Mouse (Mus musculus): Measurements from ENCODE around the gene Akap8l. TPM values are rescaled to one million over a fixed set of nuclear protein-coding genes. Genes with fewer than 3 reads are reported as not detected.
A peak's percentile ranks its signal among the peaks of the same experiment; 100 is the strongest.

The Akap8l gene
- polyA plus RNA-seq, 1 experiment from 2014 or later: 62.6 TPM

- 0 out of 2 replicates have a peak, but pooled peaks have one; percentile 28 for ATAC-seq
- H3K27me3 ChIP-seq (replicated peaks): no peaks in the 10 kb centered on the region
- no peak overlapping the region for H3K9ac ChIP-seq
- H3K36me3 ChIP-seq: peaks cover 10% of the 10 kb centered on the region; the same call in 1 of the 2 replicates
- 88% methylated on average over 15 of the region's 15 CpGs for WGBS
- H3K4me3 ChIP-seq (replicated peaks): no peak overlapping the region
- H3K4me1 ChIP-seq (replicated peaks): peaks cover 9% of the 10 kb centered on the region; the same call in 1 of the 2 replicates
- H3K4me2 ChIP-seq (replicated peaks): no peak overlapping the region
- H3K27ac ChIP-seq: no peak overlapping the region
- H3K9me3 ChIP-seq: no peaks in the 10 kb centered on the region
Measured at GRCm38 (mm10) chr17:32376475-32376874, 26.1 kb upstream of the Akap8l start.

DNA sequence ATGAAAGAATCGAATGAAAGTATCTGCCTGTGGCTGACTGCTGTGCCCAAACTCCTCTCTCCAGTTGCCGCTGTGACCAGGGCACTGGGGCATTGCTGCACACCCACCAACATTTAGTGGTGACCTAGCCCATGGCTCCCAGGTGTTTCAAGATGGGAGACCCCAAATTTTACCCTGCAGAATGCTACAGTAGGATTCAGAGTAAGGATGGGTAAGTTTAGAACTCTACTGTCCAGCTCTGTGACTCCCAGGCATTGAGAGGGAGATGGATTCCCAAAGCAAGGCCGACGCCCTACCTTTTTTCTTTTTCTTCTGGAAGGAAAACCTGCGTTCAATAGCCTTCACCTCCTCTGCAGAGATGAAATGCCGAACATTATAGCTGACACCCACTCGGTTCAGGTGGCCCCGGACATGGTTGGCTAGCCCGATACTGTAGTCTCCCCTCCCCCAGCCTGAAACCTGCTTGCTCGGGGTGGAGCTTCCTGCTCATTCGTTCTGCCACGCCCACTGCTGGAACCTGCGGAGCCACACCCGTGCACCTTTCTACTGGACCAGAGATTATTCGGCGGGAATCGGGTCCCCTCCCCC lies 18.7 kb upstream of the Akap8l start:
- ATAC-seq: peak; percentile 78
- peaks cover 6% of the 10 kb centered on the region for H3K4me1 ChIP-seq (replicated peaks)
- H3K9ac ChIP-seq: peak overlapping the region; percentile 40; the same call in 1 of the 2 replicates
- peak overlapping the region; percentile 48 for H3K4me2 ChIP-seq (replicated peaks)
- H3K9me3 ChIP-seq: no peaks in the 10 kb centered on the region
- H3K27me3 ChIP-seq (replicated peaks): no peaks in the 10 kb centered on the region
- H3K4me3 ChIP-seq (replicated peaks): peak overlapping the region; percentile 36
- WGBS: 16% methylated on average over 13 of the region's 17 CpGs
- no peaks in the 10 kb centered on the region for H3K36me3 ChIP-seq
- peak overlapping the region; percentile 66; the same call in 1 of the 2 replicates for H3K27ac ChIP-seq

GRCm38 (mm10) chr17:32367706-32368105 lies 17.3 kb upstream of the Akap8l start:
- no peaks in the 10 kb centered on the region for H3K36me3 ChIP-seq
- no peak overlapping the region for H3K9ac ChIP-seq
- ATAC-seq: no peak
- H3K9me3 ChIP-seq: no peaks in the 10 kb centered on the region
- no peak overlapping the region for H3K4me3 ChIP-seq (replicated peaks)
- peaks cover 12% of the 10 kb centered on the region for H3K4me1 ChIP-seq (replicated peaks)
- H3K4me2 ChIP-seq (replicated peaks): no peak overlapping the region
- no peak overlapping the region for H3K27ac ChIP-seq
- H3K27me3 ChIP-seq (replicated peaks): no peaks in the 10 kb centered on the region
- 87% methylated on average over 11 of the region's 11 CpGs for WGBS

DNA sequence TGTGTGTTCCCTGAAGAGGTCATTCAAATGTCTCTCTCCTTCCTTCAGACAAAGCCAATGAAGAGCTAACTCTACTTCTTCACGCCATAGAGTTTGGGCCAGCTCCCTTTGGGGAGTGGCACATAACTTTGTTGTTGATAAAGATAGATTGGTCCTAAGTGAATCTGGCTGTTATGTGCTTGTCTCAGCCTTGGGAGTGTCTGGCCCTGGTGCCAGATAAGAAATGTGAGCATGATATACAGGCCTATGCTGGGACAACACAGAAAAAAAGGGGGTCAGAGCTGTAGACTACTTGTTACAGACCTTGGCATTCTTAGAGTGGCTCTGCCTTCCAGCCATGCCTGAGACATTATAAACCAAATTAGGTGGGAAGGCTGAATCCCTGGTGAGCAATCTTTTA lies 14.9 kb upstream of the Akap8l start:
- H3K4me3 ChIP-seq (replicated peaks): no peak overlapping the region
- H3K36me3 ChIP-seq: peaks cover 11% of the 10 kb centered on the region; the same call in 1 of the 2 replicates
- H3K27ac ChIP-seq: no peak overlapping the region
- WGBS: 69% methylated on average over 1 of the region's 1 CpGs
- no peak overlapping the region for H3K9ac ChIP-seq
- no peak for ATAC-seq
- H3K9me3 ChIP-seq: no peaks in the 10 kb centered on the region
- H3K4me1 ChIP-seq (replicated peaks): peaks cover 16% of the 10 kb centered on the region
- H3K4me2 ChIP-seq (replicated peaks): peak overlapping the region; percentile 63; the same call in 1 of the 2 replicates
- H3K27me3 ChIP-seq (replicated peaks): no peaks in the 10 kb centered on the region

GRCm38 (mm10) chr17:32364850-32365249 lies 14.4 kb upstream of the Akap8l start:
- Histone ChIP-seq H3K9me3 (no peaks in the 10 kb centered on the region), H3K4me2 (replicated peaks) (peak overlapping the region; percentile 63), H3K36me3 (peaks cover 14% of the 10 kb centered on the region; the same call in 1 of the 2 replicates), H3K27ac (peak overlapping the region; percentile 64), H3K9ac (no peak overlapping the region), H3K4me3 (replicated peaks) (peak overlapping the region; percentile 95), H3K4me1 (replicated peaks) (peaks cover 16% of the 10 kb centered on the region), H3K27me3 (replicated peaks) (no peaks in the 10 kb centered on the region)
- 54% methylated on average over 5 of the region's 5 CpGs for WGBS
- ATAC-seq: peak; percentile 18; the same call in 1 of the 2 replicates

- Histone ChIP-seq H3K9me3 (no peaks in the 10 kb centered on the region), H3K4me1 (replicated peaks) (peaks cover 16% of the 10 kb centered on the region), H3K36me3 (peaks cover 19% of the 10 kb centered on the region; the same call in 1 of the 2 replicates), H3K4me3 (replicated peaks) (peak overlapping the region; percentile 95), H3K4me2 (replicated peaks) (peak overlapping the region; percentile 63), H3K27me3 (replicated peaks) (no peaks in the 10 kb centered on the region), H3K27ac (peak overlapping the region; percentile 68), H3K9ac (peak overlapping the region; percentile 98)
- ATAC-seq: peak; percentile 94
- under 1% methylated on average over 40 of the region's 47 CpGs for WGBS
Measured at GRCm38 (mm10) chr17:32364331-32364730, 13.9 kb upstream of the Akap8l start.

GRCm38 (mm10) chr17:32363821-32364301 lies 13.5 kb upstream of the Akap8l start:
- peaks cover 16% of the 10 kb centered on the region for H3K4me1 ChIP-seq (replicated peaks)
- H3K36me3 ChIP-seq: peaks cover 24% of the 10 kb centered on the region
- H3K27me3 ChIP-seq (replicated peaks): no peaks in the 10 kb centered on the region
- peak overlapping the region; percentile 98 for H3K9ac ChIP-seq
- H3K27ac ChIP-seq: peak overlapping the region; percentile 68; the same call in 1 of the 2 replicates
- under 1% methylated on average over 45 of the region's 50 CpGs for WGBS
- no peaks in the 10 kb centered on the region for H3K9me3 ChIP-seq
- peak; percentile 53 for ATAC-seq
- H3K4me3 ChIP-seq (replicated peaks): peak overlapping the region; percentile 95
- H3K4me2 ChIP-seq (replicated peaks): peak overlapping the region; percentile 63

DNA sequence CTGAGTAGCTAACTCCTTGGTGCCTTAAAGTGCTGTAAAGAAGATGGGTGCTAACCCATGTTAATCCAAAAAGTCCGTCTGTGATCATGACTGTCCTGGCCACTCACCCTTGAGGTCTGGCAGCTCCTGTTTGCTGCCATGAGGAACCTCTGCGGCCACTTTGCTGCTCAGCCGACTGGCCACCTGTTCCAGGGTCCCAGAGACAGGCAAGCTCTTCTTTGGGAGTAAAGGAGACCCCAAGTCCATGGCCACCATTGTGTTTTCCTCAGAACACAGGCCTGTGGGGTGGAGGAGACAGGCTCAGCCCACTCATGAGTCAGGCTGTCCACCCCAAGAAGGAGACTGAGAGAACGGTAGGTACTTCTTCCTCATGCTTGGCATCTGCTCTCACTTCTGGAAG lies 12.3 kb upstream of the Akap8l start:
- H3K9ac ChIP-seq: peak overlapping the region; percentile 98
- no peak overlapping the region for H3K27ac ChIP-seq
- no peak for ATAC-seq
- H3K27me3 ChIP-seq (replicated peaks): no peaks in the 10 kb centered on the region
- H3K36me3 ChIP-seq: peaks cover 36% of the 10 kb centered on the region
- WGBS: 75% methylated on average over 4 of the region's 4 CpGs
- H3K4me3 ChIP-seq (replicated peaks): 0 out of 2 replicates have a peak overlapping the region, but pooled peaks have one; percentile 95
- peak overlapping the region; percentile 63 for H3K4me2 ChIP-seq (replicated peaks)
- H3K9me3 ChIP-seq: no peaks in the 10 kb centered on the region
- H3K4me1 ChIP-seq (replicated peaks): peaks cover 16% of the 10 kb centered on the region

DNA sequence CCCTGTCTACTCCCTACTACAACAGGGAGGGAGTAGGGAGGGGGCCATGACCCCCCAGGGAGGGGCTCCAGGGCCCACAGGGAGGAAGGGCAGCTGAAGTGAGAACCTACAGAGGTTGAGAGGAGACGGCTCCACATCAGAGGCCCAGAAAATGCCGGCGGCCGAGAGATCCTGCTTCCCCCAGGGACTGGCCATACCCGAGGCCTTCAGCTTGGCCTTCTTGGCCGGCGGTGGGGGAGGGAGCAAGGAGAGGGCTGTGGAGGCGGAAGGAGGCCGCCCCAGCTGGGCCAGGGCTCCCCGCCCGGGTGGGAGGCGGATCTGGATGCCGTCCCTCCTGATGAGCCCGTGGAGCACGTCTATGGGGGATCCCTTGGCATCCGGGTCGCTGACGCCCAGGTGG lies 9.5 kb upstream of the Akap8l start:
- H3K27me3 ChIP-seq (replicated peaks): no peaks in the 10 kb centered on the region
- H3K9me3 ChIP-seq: no peaks in the 10 kb centered on the region
- H3K27ac ChIP-seq: no peak overlapping the region
- H3K4me3 ChIP-seq (replicated peaks): no peak overlapping the region
- H3K4me1 ChIP-seq (replicated peaks): peaks cover 14% of the 10 kb centered on the region
- ATAC-seq: no peak
- H3K4me2 ChIP-seq (replicated peaks): no peak overlapping the region
- H3K9ac ChIP-seq: no peak overlapping the region
- WGBS: 88% methylated on average over 18 of the region's 18 CpGs
- peaks cover 61% of the 10 kb centered on the region for H3K36me3 ChIP-seq

- H3K4me3 ChIP-seq (replicated peaks): no peak overlapping the region
- no peak for ATAC-seq
- H3K9me3 ChIP-seq: no peaks in the 10 kb centered on the region
- H3K9ac ChIP-seq: no peak overlapping the region
- no peaks in the 10 kb centered on the region for H3K27me3 ChIP-seq (replicated peaks)
- no peak overlapping the region for H3K27ac ChIP-seq
- peaks cover 10% of the 10 kb centered on the region for H3K4me1 ChIP-seq (replicated peaks)
- H3K4me2 ChIP-seq (replicated peaks): no peak overlapping the region
- peaks cover 65% of the 10 kb centered on the region for H3K36me3 ChIP-seq
- WGBS: 87% methylated on average over 6 of the region's 6 CpGs
Measured at GRCm38 (mm10) chr17:32358943-32359340, 8.5 kb upstream of the Akap8l start.

- Histone ChIP-seq H3K4me3 (replicated peaks) (no peak overlapping the region), H3K4me2 (replicated peaks) (no peak overlapping the region), H3K9me3 (no peaks in the 10 kb centered on the region), H3K4me1 (replicated peaks) (peaks cover 10% of the 10 kb centered on the region), H3K36me3 (peaks cover 65% of the 10 kb centered on the region), H3K9ac (no peak overlapping the region), H3K27me3 (replicated peaks) (no peaks in the 10 kb centered on the region), H3K27ac (no peak overlapping the region)
- 94% methylated on average over 7 of the region's 7 CpGs for WGBS
- no peak for ATAC-seq
Measured at GRCm38 (mm10) chr17:32358192-32358942, 8.0 kb upstream of the Akap8l start.
